ENCODE assay signal across 9 mouse cellular contexts in the genomic region with DNA sequence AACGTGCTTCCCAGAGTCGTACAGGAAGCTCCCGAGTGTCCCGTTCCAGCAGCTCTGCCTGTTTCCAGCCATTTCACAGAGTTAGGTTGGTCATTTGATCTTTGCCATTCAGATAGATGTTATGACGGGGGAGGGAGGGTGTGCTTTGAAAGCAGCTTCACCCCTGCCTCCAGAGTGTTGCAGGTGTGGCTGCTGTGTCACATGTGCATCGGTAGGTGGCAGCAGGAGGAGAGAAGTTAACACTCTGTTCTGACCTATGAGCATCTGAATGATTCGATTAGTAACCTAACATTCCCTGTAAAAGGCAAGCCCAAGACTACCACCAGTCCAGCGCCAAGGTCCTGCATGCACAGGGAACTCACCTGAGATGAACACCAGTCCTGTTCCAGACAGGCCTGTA. TPM values are rescaled to one million over a fixed set of nuclear protein-coding genes. Genes with fewer than 3 reads are reported as not detected.
A peak's percentile ranks its signal among the peaks of the same experiment; 100 is the strongest.
DNase-seq lines count a peak whose midpoint lies in the region; ATAC-seq and TF ChIP-seq lines count a peak whose summit lies in the region.
"Had no signal": no experiment of that assay in that cellular context is flagged by ENCODE, and none has a peak within 500 bp of the region (broad histone marks: within the 10 kb centered on the region; RNA-seq: fewer than 3 reads in every experiment).

No protein-coding gene starts in this region.

- H3K9me3 ChIP-seq in forebrain, embryonic 14.5 days (replicated peaks; ENCODE audit: control insufficient read depth, low read length), result no peaks in the 10 kb centered on the region
- no peaks in the 10 kb centered on the region for H3K9me3 ChIP-seq in forebrain, embryonic 11.5 days (ENCODE audit: control insufficient read depth, low read length)
- no peaks in the 10 kb centered on the region for H3K9me3 ChIP-seq in midbrain, embryonic 16.5 days (replicated peaks; ENCODE audit: control insufficient read depth, low read length, poor library complexity, severe bottlenecking)
- H3K9me3 ChIP-seq in midbrain, embryonic 15.5 days, result no peaks in the 10 kb centered on the region
- no peaks in the 10 kb centered on the region; the same call in 1 of the 2 replicates for H3K9me3 ChIP-seq in hindbrain, embryonic 12.5 days (replicated peaks)
- H3K9me3 ChIP-seq: hindbrain, embryonic 15.5 days had no signal

- TF ChIP-seq POLR2A in liver, adult 2 months (IDR thresholded peaks at IDR 0.05; ENCODE audit: extremely low read depth, insufficient read depth, low read length), result no peak

- no peaks in the 10 kb centered on the region for H3K4me1 ChIP-seq in forebrain, embryonic 14.5 days (ENCODE audit: control insufficient read depth, insufficient read depth, low read length)
- H3K4me1 ChIP-seq in forebrain, embryonic 11.5 days (replicated peaks; ENCODE audit: control insufficient read depth, insufficient read depth, low read length), result no peaks in the 10 kb centered on the region
- no peaks in the 10 kb centered on the region for H3K4me1 ChIP-seq in midbrain, embryonic 16.5 days (ENCODE audit: control insufficient read depth, insufficient read depth, low read length)
- H3K4me1 ChIP-seq in midbrain, embryonic 15.5 days, result no peaks in the 10 kb centered on the region
- no peaks in the 10 kb centered on the region for H3K4me1 ChIP-seq in liver, adult 2 months (ENCODE audit: control insufficient read depth, insufficient read depth, low read length)
- no peaks in the 10 kb centered on the region for H3K4me1 ChIP-seq in hindbrain, embryonic 12.5 days
- H3K4me1 ChIP-seq: hindbrain, embryonic 15.5 days had no signal

- 51% methylated on average over 8 of the region's 8 CpGs for WGBS in forebrain, embryonic 14.5 days
- 47% methylated on average over 8 of the region's 8 CpGs for WGBS in forebrain, embryonic 11.5 days
- 54% methylated on average over 8 of the region's 8 CpGs for whole genome bisulfite sequencing in midbrain, embryonic 16.5 days
- 46% methylated on average over 8 of the region's 8 CpGs for WGBS in midbrain, embryonic 15.5 days
- WGBS in liver, adult 2 months, result 40% methylated on average over 8 of the region's 8 CpGs
- WGBS in hindbrain, embryonic 12.5 days, result 45% methylated on average over 8 of the region's 8 CpGs

- no peaks in the 10 kb centered on the region for H3K36me3 ChIP-seq in forebrain, embryonic 14.5 days (ENCODE audit: control insufficient read depth, insufficient read depth, low read length)
- no peaks in the 10 kb centered on the region for H3K36me3 ChIP-seq in forebrain, embryonic 11.5 days (ENCODE audit: control insufficient read depth, insufficient read depth, low read length)
- H3K36me3 ChIP-seq in midbrain, embryonic 16.5 days (ENCODE audit: control insufficient read depth, insufficient read depth, low read length), result no peaks in the 10 kb centered on the region
- no peaks in the 10 kb centered on the region for H3K36me3 ChIP-seq in midbrain, embryonic 15.5 days (replicated peaks)
- H3K36me3 ChIP-seq in liver, adult 2 months (ENCODE audit: control insufficient read depth, insufficient read depth, low read length), result no peaks in the 10 kb centered on the region
- no peaks in the 10 kb centered on the region for H3K36me3 ChIP-seq in hindbrain, embryonic 12.5 days
- H3K36me3 ChIP-seq: hindbrain, embryonic 15.5 days had no signal

- H3K27ac ChIP-seq in forebrain, embryonic 14.5 days (ENCODE audit: low read depth, low read length), result no peak overlapping the region
- H3K27ac ChIP-seq in forebrain, embryonic 11.5 days (ENCODE audit: low read depth, low read length), result no peak overlapping the region
- H3K27ac ChIP-seq in midbrain, embryonic 16.5 days (ENCODE audit: low read length), result no peak overlapping the region
- H3K27ac ChIP-seq in midbrain, embryonic 15.5 days, result no peak overlapping the region
- H3K27ac ChIP-seq in liver, adult 2 months (replicated peaks; ENCODE audit: insufficient read depth, low read depth, low read length), result no peak overlapping the region
- H3K27ac ChIP-seq in hindbrain, embryonic 12.5 days, result no peak overlapping the region
- H3K27ac ChIP-seq: hindbrain, embryonic 15.5 days had no signal

- H3K4me2 ChIP-seq in forebrain, embryonic 14.5 days (ENCODE audit: low read length), result no peak overlapping the region
- no peak overlapping the region for H3K4me2 ChIP-seq in forebrain, embryonic 11.5 days (ENCODE audit: low read depth, low read length, severe bottlenecking)
- H3K4me2 ChIP-seq in midbrain, embryonic 16.5 days (ENCODE audit: low read length), result no peak overlapping the region
- no peak overlapping the region for H3K4me2 ChIP-seq in midbrain, embryonic 15.5 days
- no peak overlapping the region for H3K4me2 ChIP-seq in hindbrain, embryonic 12.5 days (replicated peaks)
- H3K4me2 ChIP-seq: hindbrain, embryonic 15.5 days had no signal

- ATAC-seq in forebrain, embryonic 14.5 days, result no peak
- ATAC-seq in forebrain, embryonic 11.5 days (replicated peaks; ENCODE audit: low FRiP score), result no peak
- ATAC-seq in midbrain, embryonic 16.5 days, result peak; percentile 21; the same call in 1 of the 2 replicates
- ATAC-seq in midbrain, embryonic 15.5 days (replicated peaks), result no peak
- no peak for ATAC-seq in hindbrain, embryonic 12.5 days (ENCODE audit: low FRiP score)

- no peaks in the 10 kb centered on the region for H3K79me2 ChIP-seq in liver, adult 2 months (ENCODE audit: control insufficient read depth, insufficient read depth, low read length)

- no peak overlapping the region for H3K4me3 ChIP-seq in forebrain, embryonic 14.5 days (ENCODE audit: low read depth, low read length)
- H3K4me3 ChIP-seq in forebrain, embryonic 11.5 days (ENCODE audit: low read depth, low read length), result no peak overlapping the region
- H3K4me3 ChIP-seq in midbrain, embryonic 16.5 days (ENCODE audit: low read depth, low read length), result no peak overlapping the region
- no peak overlapping the region for H3K4me3 ChIP-seq in midbrain, embryonic 15.5 days
- no peak overlapping the region for H3K4me3 ChIP-seq in liver, adult 2 months (ENCODE audit: insufficient read depth, low read depth, low read length)
- H3K4me3 ChIP-seq in hindbrain, embryonic 12.5 days, result no peak overlapping the region
- H3K4me3 ChIP-seq: hindbrain, embryonic 15.5 days had no signal

- no peak overlapping the region for H3K9ac ChIP-seq in forebrain, embryonic 14.5 days (ENCODE audit: low read length)
- no peak overlapping the region for H3K9ac ChIP-seq in forebrain, embryonic 11.5 days (ENCODE audit: low read length)
- no peak overlapping the region for H3K9ac ChIP-seq in midbrain, embryonic 16.5 days (ENCODE audit: low read depth, low read length)
- H3K9ac ChIP-seq in midbrain, embryonic 15.5 days, result no peak overlapping the region
- H3K9ac ChIP-seq in liver, adult 2 months (ENCODE audit: low read depth, low read length), result no peak overlapping the region
- no peak overlapping the region for H3K9ac ChIP-seq in hindbrain, embryonic 12.5 days
- H3K9ac ChIP-seq: hindbrain, embryonic 15.5 days had no signal

- peak; percentile 22 for DNase-seq in forebrain, embryonic 14.5 days (ENCODE audit: low spot score)
- no peak for DNase-seq in forebrain, embryonic 11.5 days (ENCODE audit: low spot score)
- peak; percentile 40 for DNase-seq in liver, adult 2 months (ENCODE audit: extremely low read depth, low read depth, low spot score)
- peak; percentile 73 for DNase-seq in thymus, postnatal 25 days
- no peak for DNase-seq in c-Kit-positive CD71-positive TER-119-positive erythroid progenitor cells, embryonic 14.5 days (ENCODE audit: low spot score)

- TF ChIP-seq CTCF in liver, adult 2 months (IDR thresholded peaks at IDR 0.05; ENCODE audit: low read depth, low read length), result peak; percentile 91

- H3K27me3 ChIP-seq in forebrain, embryonic 14.5 days (replicated peaks; ENCODE audit: control insufficient read depth, insufficient read depth, low read length), result no peaks in the 10 kb centered on the region
- no peaks in the 10 kb centered on the region for H3K27me3 ChIP-seq in forebrain, embryonic 11.5 days (ENCODE audit: control insufficient read depth, insufficient read depth, low read length)
- H3K27me3 ChIP-seq in midbrain, embryonic 16.5 days (ENCODE audit: control insufficient read depth, insufficient read depth, low read depth, low read length), result no peaks in the 10 kb centered on the region
- no peaks in the 10 kb centered on the region for H3K27me3 ChIP-seq in midbrain, embryonic 15.5 days (replicated peaks)
- no peaks in the 10 kb centered on the region for H3K27me3 ChIP-seq in liver, adult 2 months (ENCODE audit: control insufficient read depth, insufficient read depth, low read length)
- no peaks in the 10 kb centered on the region for H3K27me3 ChIP-seq in hindbrain, embryonic 12.5 days
- H3K27me3 ChIP-seq: hindbrain, embryonic 15.5 days had no signal

RNA-seq across cellular contexts. Expression of a gene that starts 18.1 kb away (rescaled TPM):
- polyA plus RNA-seq in forebrain, embryonic 14.5 days (2014; fragmentation: Nextera tagmentation; extraction: Ambion mirVana), result 34.5 and 50.2 TPM in 2 replicates
- polyA plus RNA-seq in forebrain, embryonic 11.5 days (2014; fragmentation: Nextera tagmentation; extraction: Ambion mirVana), result 38.3 and 40.0 TPM in 2 replicates
- polyA plus RNA-seq in midbrain, embryonic 16.5 days (2015; fragmentation: Nextera tagmentation; extraction: Ambion mirVana), result 63.8 and 70.6 TPM in 2 replicates
- 59.3 and 63.4 TPM in 2 replicates for polyA plus RNA-seq in midbrain, embryonic 15.5 days (2015; fragmentation: Nextera tagmentation; extraction: Ambion mirVana)
- 1.1 and 2.6 TPM in 2 replicates for total RNA-seq in liver, adult 2 months (2014; rRNA removed)
- polyA plus RNA-seq in liver, adult 2 months (2012; rRNA removed), result 3.4 and 5.2 TPM in 2 replicates
- polyA plus RNA-seq in hindbrain, embryonic 12.5 days (2016; fragmentation: Nextera tagmentation; extraction: Ambion mirVana), result 49.9 and 52.4 TPM in 2 replicates

RNA-seq across cellular contexts. Expression of a gene that starts 38.0 kb away (rescaled TPM):
- polyA plus RNA-seq in forebrain, embryonic 14.5 days (2014; fragmentation: Nextera tagmentation; extraction: Ambion mirVana), result 46.6 and 54.6 TPM in 2 replicates
- 27.3 and 29.2 TPM in 2 replicates for polyA plus RNA-seq in forebrain, embryonic 11.5 days (2014; fragmentation: Nextera tagmentation; extraction: Ambion mirVana)
- polyA plus RNA-seq in midbrain, embryonic 16.5 days (2015; fragmentation: Nextera tagmentation; extraction: Ambion mirVana), result 34.8 and 36.4 TPM in 2 replicates
- polyA plus RNA-seq in midbrain, embryonic 15.5 days (2015; fragmentation: Nextera tagmentation; extraction: Ambion mirVana), result 35.8 and 36.2 TPM in 2 replicates
- 2.5 and 3.3 TPM in 2 replicates for total RNA-seq in liver, adult 2 months (2014; rRNA removed)
- polyA plus RNA-seq in liver, adult 2 months (2012; rRNA removed), result 4.0 and 5.8 TPM in 2 replicates
- polyA plus RNA-seq in hindbrain, embryonic 12.5 days (2016; fragmentation: Nextera tagmentation; extraction: Ambion mirVana), result 31.8 and 32.1 TPM in 2 replicates

RNA-seq across cellular contexts. Expression of a gene that starts 45.1 kb away (rescaled TPM):
- 0.53 and 1.0 TPM in 2 replicates for polyA plus RNA-seq in forebrain, embryonic 14.5 days (2014; fragmentation: Nextera tagmentation; extraction: Ambion mirVana)
- polyA plus RNA-seq in forebrain, embryonic 11.5 days (2014; fragmentation: Nextera tagmentation; extraction: Ambion mirVana), result 0.52 and 0.76 TPM in 2 replicates
- polyA plus RNA-seq in midbrain, embryonic 16.5 days (2015; fragmentation: Nextera tagmentation; extraction: Ambion mirVana), result 0.60 and 0.80 TPM in 2 replicates
- polyA plus RNA-seq in midbrain, embryonic 15.5 days (2015; fragmentation: Nextera tagmentation; extraction: Ambion mirVana), result 0.40 and 0.86 TPM in 2 replicates
- not detected in 2 replicates for total RNA-seq in liver, adult 2 months (2014; rRNA removed)
- polyA plus RNA-seq in liver, adult 2 months (2012; rRNA removed), result 0.24 TPM in 1 of 2 replicates, not detected in the other
- 0.65 and 0.72 TPM in 2 replicates for polyA plus RNA-seq in hindbrain, embryonic 12.5 days (2016; fragmentation: Nextera tagmentation; extraction: Ambion mirVana)

RNA-seq across cellular contexts. Expression of a gene that starts 54.9 kb away (rescaled TPM):
- 1.9 and 3.8 TPM in 2 replicates for polyA plus RNA-seq in forebrain, embryonic 14.5 days (2014; fragmentation: Nextera tagmentation; extraction: Ambion mirVana)
- 0.67 and 0.95 TPM in 2 replicates for polyA plus RNA-seq in forebrain, embryonic 11.5 days (2014; fragmentation: Nextera tagmentation; extraction: Ambion mirVana)
- 11.4 and 11.6 TPM in 2 replicates for polyA plus RNA-seq in midbrain, embryonic 16.5 days (2015; fragmentation: Nextera tagmentation; extraction: Ambion mirVana)
- polyA plus RNA-seq in midbrain, embryonic 15.5 days (2015; fragmentation: Nextera tagmentation; extraction: Ambion mirVana), result 9.8 and 10.7 TPM in 2 replicates
- total RNA-seq in liver, adult 2 months (2014; rRNA removed), result under 0.01 TPM in 1 of 2 replicates, not detected in the other
- polyA plus RNA-seq in liver, adult 2 months (2012; rRNA removed), result 0.02 and 0.11 TPM in 2 replicates
- 2.4 and 2.6 TPM in 2 replicates for polyA plus RNA-seq in hindbrain, embryonic 12.5 days (2016; fragmentation: Nextera tagmentation; extraction: Ambion mirVana)

Comparison
In these comparisons a context has a peak if more than half of its experiments do, and no peak if none do; other contexts are left out.
1. DNase-seq: peak in forebrain, embryonic 14.5 days (single experiment), liver, adult 2 months (single experiment) and thymus, postnatal 25 days (single experiment); none in forebrain, embryonic 11.5 days (single experiment) and c-Kit-positive CD71-positive TER-119-positive erythroid progenitor cells, embryonic 14.5 days (single experiment).